Mouse (Mus musculus) forebrain, embryonic 12.5 days (tissue): ENCODE measurements at regions not wholly inside any gene's neighbourhood (a gene's known extent, or its start where the extent isn't known, plus 50 kb on each side); places are given as distances from the start of the nearest gene placed in this dataset.

ENCODE experiments used
- ATAC-seq: fragments of 200-750 bp; cut with Nextera tagmentation; 2 replicates; pipeline ENCODE4 v1.8.0; 2017; ENCODE audit warnings: moderate TSS enrichment; ENCODE audit not compliant: low FRiP score
- H3K27ac ChIP-seq: fragments of 300-500 bp; sonication (generic); 2 replicates; pipeline ENCODE4 v1.5.1; 2016; ENCODE audit warnings: mild to moderate bottlenecking
- H3K27me3 ChIP-seq: fragments of 300-500 bp; sonication (generic); 2 replicates; pipeline ENCODE4 v1.6.1; 2016; ENCODE audit warnings: mild to moderate bottlenecking
- H3K36me3 ChIP-seq: fragments of 300-500 bp; sonication (generic); replicated peaks from 2 replicates; pipeline ENCODE4 v1.6.1; 2016; ENCODE audit warnings: mild to moderate bottlenecking
- H3K4me1 ChIP-seq: fragments of 300-500 bp; sonication (generic); 2 replicates; pipeline ENCODE4 v1.6.1; 2016
- H3K4me2 ChIP-seq: fragments of 300-500 bp; sonication (generic); 2 replicates; pipeline ENCODE4 v1.6.1; 2016; ENCODE audit warnings: mild to moderate bottlenecking, moderate library complexity
- H3K4me3 ChIP-seq: fragments of 300-500 bp; sonication (generic); replicated peaks from 2 replicates; pipeline ENCODE4 v1.5.1; 2016; ENCODE audit warnings: mild to moderate bottlenecking
- H3K9ac ChIP-seq: fragments of 300-500 bp; sonication (generic); 2 replicates; pipeline ENCODE4 v1.6.1; 2016; ENCODE audit warnings: mild to moderate bottlenecking
- H3K9me3 ChIP-seq: fragments of 300-500 bp; sonication (generic); 2 replicates; pipeline ENCODE4 v1.6.1; 2016
- WGBS: fragments of 180-500 bp; shearing (Covaris S2); methylation state at CpG from one replicate; pipeline ENCODE4 v1.1.7; 2016; 5-methylcytosine and 5-hydroxymethylcytosine counted together

DNA sequence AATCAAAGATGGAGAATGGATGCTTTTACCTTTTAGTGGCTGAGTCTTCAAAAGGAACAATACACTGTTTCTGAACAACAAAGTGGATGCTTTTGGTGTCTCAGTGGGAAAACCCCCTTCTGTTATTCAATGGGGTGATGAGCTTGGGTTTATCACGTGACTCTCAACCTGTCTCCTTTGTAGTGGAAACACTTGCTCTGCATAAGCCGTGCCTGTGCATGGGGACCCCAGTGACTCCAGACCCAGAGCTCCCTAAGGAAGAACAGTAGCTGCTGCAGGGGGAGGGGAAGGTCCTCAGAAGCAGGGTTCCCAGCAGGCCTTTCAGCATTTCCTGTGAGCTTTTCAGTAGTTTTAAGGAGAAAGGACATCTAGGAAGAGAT lies 83.9 kb upstream of the Ankrd50 start:
- Histone ChIP-seq H3K4me1 (peaks cover 34% of the 10 kb centered on the region), H3K4me3 (no peak overlapping the region), H3K9ac (no peak overlapping the region), H3K27me3 (no peaks in the 10 kb centered on the region), H3K36me3 (no peaks in the 10 kb centered on the region), H3K27ac (0 out of 2 replicates have a peak overlapping the region, but pooled peaks have one; percentile 46), H3K4me2 (no peak overlapping the region), H3K9me3 (no peaks in the 10 kb centered on the region)
- ATAC-seq: peak; percentile 58
- WGBS: 3% methylated on average over 2 of the region's 2 CpGs

DNA sequence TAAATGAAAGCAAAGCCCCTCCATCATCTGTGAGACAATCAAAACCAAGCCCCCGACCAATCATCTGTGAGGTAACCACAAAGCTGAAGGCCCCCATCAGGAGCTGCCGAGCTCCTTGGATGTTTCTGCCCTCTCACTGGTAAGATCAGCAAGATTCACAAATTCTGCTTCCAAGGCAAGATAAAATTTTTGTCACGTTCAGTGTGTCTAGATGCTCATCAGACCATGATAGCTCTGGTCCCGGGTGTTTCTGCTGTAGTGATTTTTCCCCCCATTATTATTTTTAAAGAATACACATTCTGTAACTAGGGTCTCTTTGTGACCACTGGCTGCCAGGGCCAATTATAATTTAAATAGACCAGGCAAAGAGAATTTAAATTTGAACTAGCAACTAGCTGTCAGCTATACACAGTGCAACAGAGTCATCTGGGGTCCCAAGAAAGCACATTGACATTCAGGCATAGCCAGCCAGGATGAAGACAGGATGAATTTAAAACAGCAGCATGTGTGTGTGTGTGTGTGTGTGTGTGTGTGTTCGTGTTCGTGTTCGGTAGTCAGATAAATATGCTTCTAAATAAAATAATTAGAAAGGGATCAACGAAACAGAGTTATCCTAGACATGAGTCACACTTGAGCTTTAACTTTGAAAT lies 83.4 kb upstream of the Ankrd50 start:
- peak overlapping the region; percentile 46 for H3K27ac ChIP-seq
- H3K4me1 ChIP-seq: peaks cover 34% of the 10 kb centered on the region
- 27% methylated on average over 8 of the region's 8 CpGs for WGBS
- H3K4me2 ChIP-seq: no peak overlapping the region
- H3K9ac ChIP-seq: no peak overlapping the region
- H3K9me3 ChIP-seq: no peaks in the 10 kb centered on the region
- H3K27me3 ChIP-seq: no peaks in the 10 kb centered on the region
- peak; percentile 71 for ATAC-seq
- H3K36me3 ChIP-seq: no peaks in the 10 kb centered on the region
- no peak overlapping the region for H3K4me3 ChIP-seq

DNA sequence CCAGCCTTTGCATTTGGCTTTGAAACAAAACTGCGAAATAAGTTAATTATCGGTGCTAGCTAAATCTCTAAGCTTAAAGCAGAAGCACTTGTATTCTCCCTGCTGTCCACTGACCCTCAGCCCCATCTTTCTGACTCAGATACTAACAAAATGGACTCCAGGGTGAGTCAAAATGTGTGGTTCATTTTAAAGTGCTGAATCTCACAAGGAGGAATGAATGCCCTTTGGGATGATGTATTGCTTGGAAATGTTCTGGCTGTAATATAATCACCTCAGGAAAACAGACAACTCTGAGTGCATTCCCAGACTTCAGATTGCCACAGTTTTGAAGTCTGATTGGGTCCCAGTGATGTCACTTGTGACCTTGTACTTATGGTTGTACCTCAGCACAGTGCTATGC lies 81.9 kb upstream of the Ankrd50 start:
- peaks cover 34% of the 10 kb centered on the region for H3K4me1 ChIP-seq
- 87% methylated on average over 2 of the region's 2 CpGs for WGBS
- H3K36me3 ChIP-seq: no peaks in the 10 kb centered on the region
- H3K9ac ChIP-seq: no peak overlapping the region
- no peak for ATAC-seq
- H3K4me3 ChIP-seq: no peak overlapping the region
- no peak overlapping the region for H3K27ac ChIP-seq
- H3K27me3 ChIP-seq: no peaks in the 10 kb centered on the region
- no peaks in the 10 kb centered on the region for H3K9me3 ChIP-seq
- H3K4me2 ChIP-seq: no peak overlapping the region

DNA sequence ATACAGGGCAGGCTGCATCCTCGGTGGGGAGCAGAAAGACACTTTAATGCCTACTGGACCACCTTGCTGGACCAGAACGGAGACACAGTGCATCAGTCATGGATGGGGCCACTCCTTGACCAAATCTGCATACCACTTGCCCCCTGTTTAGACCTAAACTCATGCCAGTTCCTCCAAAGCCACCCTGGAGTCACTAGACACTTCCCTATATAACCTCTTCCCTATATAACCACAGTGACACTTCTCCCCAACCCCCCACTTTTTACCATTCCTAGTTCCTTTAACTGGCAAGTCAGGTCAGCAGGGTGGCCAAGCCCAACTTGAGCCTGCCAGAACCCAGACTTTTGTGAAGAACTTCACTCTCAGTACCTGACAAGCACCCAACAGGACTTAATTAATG lies 80.2 kb upstream of the Ankrd50 start:
- Histone ChIP-seq H3K4me2 (no peak overlapping the region), H3K27me3 (no peaks in the 10 kb centered on the region), H3K27ac (no peak overlapping the region), H3K9ac (no peak overlapping the region), H3K4me1 (peaks cover 34% of the 10 kb centered on the region), H3K9me3 (no peaks in the 10 kb centered on the region), H3K4me3 (no peak overlapping the region), H3K36me3 (no peaks in the 10 kb centered on the region)
- 18% methylated on average over 2 of the region's 2 CpGs for WGBS
- ATAC-seq: no peak

DNA sequence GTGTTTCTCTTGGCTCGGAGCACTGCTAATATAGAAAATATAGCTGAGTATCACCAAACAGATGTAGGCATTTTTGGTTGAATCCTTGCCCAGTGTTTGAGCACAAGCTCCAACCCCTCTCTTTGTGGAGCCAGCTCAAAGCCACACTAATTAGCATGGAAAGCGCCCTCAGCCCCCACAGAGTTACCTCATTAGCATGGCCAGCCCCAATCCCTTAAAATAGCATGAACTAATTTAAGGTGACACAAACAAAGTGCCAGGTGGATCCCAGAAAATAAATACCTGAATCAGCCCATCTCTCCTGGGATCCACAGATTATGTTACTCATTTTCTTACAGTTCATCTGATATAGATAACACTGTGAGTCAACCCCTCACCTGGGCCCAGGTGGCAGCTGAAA lies 79.7 kb upstream of the Ankrd50 start:
- H3K27ac ChIP-seq: no peak overlapping the region
- H3K4me3 ChIP-seq: no peak overlapping the region
- peak; percentile 58; the same call in 1 of the 2 replicates for ATAC-seq
- H3K9me3 ChIP-seq: no peaks in the 10 kb centered on the region
- no peak overlapping the region for H3K9ac ChIP-seq
- no peak overlapping the region for H3K4me2 ChIP-seq
- peaks cover 34% of the 10 kb centered on the region for H3K4me1 ChIP-seq
- 0% methylated on average over 1 of the region's 2 CpGs for WGBS
- no peaks in the 10 kb centered on the region for H3K27me3 ChIP-seq
- no peaks in the 10 kb centered on the region for H3K36me3 ChIP-seq

DNA sequence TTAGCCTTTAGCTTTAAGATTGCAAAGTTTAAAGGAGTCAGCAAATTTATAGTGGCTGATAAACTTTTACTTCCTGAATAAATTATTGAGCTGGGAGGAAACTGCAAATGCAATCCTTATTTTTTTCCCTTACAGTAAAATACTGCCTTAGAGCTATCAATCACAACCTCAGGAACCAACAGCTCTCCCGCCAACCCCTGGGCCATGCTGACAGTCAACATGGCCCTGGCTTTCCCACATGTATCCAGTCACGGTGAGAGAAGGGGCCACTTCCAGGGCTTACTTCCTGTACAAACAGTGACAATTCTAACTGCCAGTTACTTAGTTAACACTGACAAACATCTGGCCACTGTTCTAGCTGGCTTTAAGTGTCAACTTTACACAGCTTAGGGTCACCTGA lies 76.5 kb upstream of the Ankrd50 start:
- H3K4me2 ChIP-seq: no peak overlapping the region
- H3K27ac ChIP-seq: no peak overlapping the region
- H3K27me3 ChIP-seq: no peaks in the 10 kb centered on the region
- WGBS: 80% methylated on average over 2 of the region's 2 CpGs
- no peak overlapping the region for H3K4me3 ChIP-seq
- no peaks in the 10 kb centered on the region for H3K9me3 ChIP-seq
- no peaks in the 10 kb centered on the region for H3K36me3 ChIP-seq
- ATAC-seq: no peak
- H3K4me1 ChIP-seq: peaks cover 13% of the 10 kb centered on the region
- no peak overlapping the region for H3K9ac ChIP-seq

DNA sequence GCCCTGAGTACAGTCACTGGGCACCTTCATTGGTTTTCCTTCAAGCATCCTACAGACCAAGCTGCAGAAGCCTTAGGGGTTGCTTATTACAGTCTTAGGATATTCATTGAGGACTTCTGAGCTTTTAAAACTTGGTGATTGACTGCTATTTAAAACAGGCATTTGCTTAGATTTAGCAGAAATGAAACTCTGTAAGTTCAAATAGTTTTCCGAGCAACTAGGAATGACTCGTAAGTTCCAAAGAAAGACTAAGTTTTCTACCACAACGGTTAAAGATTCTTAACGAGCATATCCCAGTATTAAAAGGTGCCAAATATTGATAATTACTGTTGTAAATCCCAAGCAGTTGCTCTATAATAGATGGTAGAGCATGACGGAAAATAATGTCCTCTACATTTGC lies 71.3 kb upstream of the Ankrd50 start:
- Histone ChIP-seq H3K4me1 (peaks cover 17% of the 10 kb centered on the region), H3K4me2 (no peak overlapping the region), H3K9ac (no peak overlapping the region), H3K4me3 (no peak overlapping the region), H3K36me3 (no peaks in the 10 kb centered on the region), H3K27ac (no peak overlapping the region), H3K9me3 (no peaks in the 10 kb centered on the region), H3K27me3 (no peaks in the 10 kb centered on the region)
- no peak for ATAC-seq
- WGBS: 86% methylated on average over 5 of the region's 5 CpGs

DNA sequence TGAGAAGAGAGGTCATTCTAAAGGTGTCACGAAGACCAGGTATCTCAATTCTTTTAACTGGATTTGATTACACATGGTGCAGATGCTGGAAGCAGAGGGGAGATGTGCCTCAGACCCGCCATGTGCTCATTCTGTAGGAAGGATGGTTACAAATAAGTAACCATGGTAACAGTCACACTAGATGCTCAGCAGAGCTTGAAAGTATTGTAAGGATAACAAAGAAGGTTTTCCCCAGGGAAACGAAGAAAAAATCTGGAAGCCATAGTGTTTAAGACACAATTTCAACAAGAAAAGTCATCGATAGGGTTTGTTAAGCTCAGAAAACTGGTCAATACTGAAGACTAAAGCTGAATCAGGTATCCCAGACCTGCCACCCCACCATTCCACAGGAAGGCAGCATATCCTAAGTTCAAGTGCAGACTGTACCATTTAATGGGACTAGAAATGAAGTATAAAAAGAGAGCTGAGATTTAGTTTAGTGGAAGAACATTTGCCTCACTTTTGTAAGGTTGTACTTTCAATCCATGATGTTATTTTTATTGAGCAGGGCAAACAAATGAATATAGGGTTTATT lies 68.9 kb upstream of the Ankrd50 start:
- no peaks in the 10 kb centered on the region for H3K9me3 ChIP-seq
- peaks cover 17% of the 10 kb centered on the region for H3K4me1 ChIP-seq
- no peak overlapping the region for H3K9ac ChIP-seq
- H3K27ac ChIP-seq: peak overlapping the region; percentile 51; the same call in 1 of the 2 replicates
- H3K4me2 ChIP-seq: no peak overlapping the region
- H3K4me3 ChIP-seq: no peak overlapping the region
- H3K36me3 ChIP-seq: no peaks in the 10 kb centered on the region
- no peaks in the 10 kb centered on the region for H3K27me3 ChIP-seq
- WGBS: 21% methylated on average over 4 of the region's 4 CpGs
- peak; percentile 84 for ATAC-seq

DNA sequence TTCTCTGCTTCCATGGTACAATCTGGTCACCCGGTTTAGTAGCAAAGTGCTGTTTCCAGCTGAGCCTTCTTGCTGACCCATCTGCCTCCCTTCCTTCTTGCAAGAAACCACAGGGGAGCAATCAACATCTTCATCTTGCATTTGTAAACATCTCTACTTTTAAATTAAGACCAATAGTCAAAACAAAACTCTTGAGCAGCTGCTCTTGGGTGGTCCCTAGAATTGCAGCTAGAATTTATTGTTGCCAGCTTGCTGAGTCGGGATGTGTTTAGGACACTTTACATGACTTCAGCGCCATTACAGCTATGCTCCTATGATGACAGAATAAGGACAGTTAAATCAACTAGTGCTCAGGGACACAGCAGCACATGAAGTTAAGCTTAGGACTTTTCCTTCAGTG lies 62.4 kb upstream of the Ankrd50 start:
- no peak overlapping the region for H3K4me3 ChIP-seq
- H3K36me3 ChIP-seq: no peaks in the 10 kb centered on the region
- no peak overlapping the region for H3K9ac ChIP-seq
- H3K27ac ChIP-seq: no peak overlapping the region
- H3K4me2 ChIP-seq: no peak overlapping the region
- ATAC-seq: no peak
- H3K9me3 ChIP-seq: no peaks in the 10 kb centered on the region
- WGBS: 81% methylated on average over 3 of the region's 3 CpGs
- no peaks in the 10 kb centered on the region for H3K4me1 ChIP-seq
- H3K27me3 ChIP-seq: no peaks in the 10 kb centered on the region

DNA sequence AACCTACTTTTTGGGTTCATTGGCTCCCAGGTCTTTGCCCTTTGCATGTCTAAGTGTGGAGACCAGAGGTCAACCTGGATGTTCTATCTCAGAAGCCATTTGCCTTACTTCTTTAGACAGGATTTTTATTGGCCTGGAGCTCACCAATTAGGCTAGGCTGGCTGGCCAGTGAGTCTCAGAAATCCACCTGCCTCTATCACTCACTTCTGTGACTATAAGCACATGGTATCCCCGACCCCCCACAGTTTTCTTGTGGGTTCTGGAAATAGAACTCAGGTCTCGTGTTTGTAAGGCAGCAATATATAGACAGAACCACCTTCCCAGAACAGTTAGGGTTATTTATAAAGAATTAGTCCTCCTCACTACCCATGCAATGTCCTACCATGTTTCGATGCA lies 60.9 kb upstream of the Ankrd50 start:
- 82% methylated on average over 3 of the region's 3 CpGs for WGBS
- no peak overlapping the region for H3K27ac ChIP-seq
- no peaks in the 10 kb centered on the region for H3K27me3 ChIP-seq
- H3K4me1 ChIP-seq: no peaks in the 10 kb centered on the region
- no peaks in the 10 kb centered on the region for H3K9me3 ChIP-seq
- no peak overlapping the region for H3K4me3 ChIP-seq
- H3K36me3 ChIP-seq: no peaks in the 10 kb centered on the region
- no peak overlapping the region for H3K4me2 ChIP-seq
- no peak for ATAC-seq
- no peak overlapping the region for H3K9ac ChIP-seq

DNA sequence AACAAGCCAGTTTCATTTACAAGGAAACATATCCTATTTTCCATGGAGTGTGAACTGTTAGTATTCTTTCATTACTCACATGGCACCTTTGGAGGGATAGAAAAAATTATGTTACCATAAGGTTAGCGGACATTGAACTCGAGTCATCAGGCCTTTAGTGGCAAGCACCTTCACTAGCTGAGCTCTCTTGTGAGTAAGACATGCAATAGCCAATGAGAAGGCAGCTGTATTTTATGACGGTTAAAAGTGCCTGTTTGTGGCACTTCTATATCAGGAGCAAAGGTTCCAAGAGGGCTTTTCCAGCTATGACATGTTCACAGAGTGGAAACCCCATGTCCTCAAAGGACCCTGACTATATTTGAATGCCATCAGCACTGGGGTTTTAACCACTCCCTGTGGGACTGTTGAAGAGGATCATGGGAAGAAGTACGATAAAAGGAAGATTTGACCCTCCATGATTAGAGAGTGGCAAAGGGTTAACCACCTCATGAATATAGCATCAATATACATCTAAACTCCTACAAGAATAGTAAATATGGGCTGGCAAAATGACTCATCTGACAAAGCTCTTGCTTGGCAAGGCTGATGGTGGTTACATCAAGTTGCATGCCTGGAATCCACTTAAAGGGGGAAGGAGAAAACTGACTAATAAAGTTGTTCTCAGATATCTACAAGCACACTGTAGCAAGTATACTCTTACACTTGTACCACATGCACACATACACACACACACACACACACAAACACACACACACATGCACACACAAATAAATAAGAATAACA lies 60.3 kb upstream of the Ankrd50 start:
- 88% methylated on average over 4 of the region's 4 CpGs for WGBS
- no peak overlapping the region for H3K4me2 ChIP-seq
- H3K27ac ChIP-seq: no peak overlapping the region
- H3K4me3 ChIP-seq: no peak overlapping the region
- no peaks in the 10 kb centered on the region for H3K27me3 ChIP-seq
- ATAC-seq: no peak
- no peaks in the 10 kb centered on the region for H3K4me1 ChIP-seq
- H3K36me3 ChIP-seq: no peaks in the 10 kb centered on the region
- H3K9ac ChIP-seq: no peak overlapping the region
- no peaks in the 10 kb centered on the region for H3K9me3 ChIP-seq

DNA sequence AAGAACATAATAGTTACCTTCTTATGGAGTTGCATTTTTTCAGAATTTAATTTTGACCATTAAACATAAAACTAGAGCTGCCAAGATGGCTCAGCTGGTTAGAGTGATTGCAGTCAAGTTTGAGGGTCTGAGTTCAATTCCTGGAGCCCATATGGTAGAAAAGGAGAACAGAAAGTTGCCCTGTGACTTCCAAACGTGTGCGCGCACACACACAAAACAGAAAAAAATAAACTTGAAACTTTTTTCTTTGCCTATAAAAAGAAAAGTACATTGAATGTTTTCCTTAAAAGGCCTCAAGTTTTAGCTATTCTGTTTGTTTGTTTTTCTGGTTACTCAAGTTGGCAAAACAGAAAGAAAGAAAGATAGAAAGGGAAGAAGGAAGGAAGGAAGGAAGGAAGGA lies 59.2 kb upstream of the Ankrd50 start:
- WGBS: 97% methylated on average over 3 of the region's 3 CpGs
- Histone ChIP-seq H3K4me3 (no peak overlapping the region), H3K36me3 (no peaks in the 10 kb centered on the region), H3K4me2 (no peak overlapping the region), H3K9me3 (no peaks in the 10 kb centered on the region), H3K9ac (no peak overlapping the region), H3K27me3 (no peaks in the 10 kb centered on the region), H3K4me1 (no peaks in the 10 kb centered on the region), H3K27ac (no peak overlapping the region)
- no peak for ATAC-seq

DNA sequence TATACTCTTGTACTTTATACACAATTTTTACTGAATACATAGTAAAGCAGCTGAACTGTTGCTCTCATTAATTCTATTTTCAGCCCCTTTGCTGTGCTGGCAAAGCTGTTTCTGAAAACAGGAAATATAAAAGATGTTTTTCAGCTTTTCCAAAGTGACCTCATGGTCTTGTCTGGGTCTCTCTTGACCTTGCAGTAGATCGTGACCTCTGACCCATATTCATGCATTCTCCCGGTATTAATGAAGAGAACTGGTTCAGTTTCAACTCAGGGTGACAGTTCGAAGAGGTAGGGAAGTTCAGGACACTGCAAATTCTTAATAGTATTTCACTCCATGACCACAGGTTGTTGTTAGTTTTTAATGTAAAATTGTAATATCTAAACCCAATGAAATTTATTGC lies 56.7 kb upstream of the Ankrd50 start:
- Histone ChIP-seq H3K4me1 (no peaks in the 10 kb centered on the region), H3K27ac (no peak overlapping the region), H3K27me3 (no peaks in the 10 kb centered on the region), H3K4me3 (no peak overlapping the region), H3K4me2 (no peak overlapping the region), H3K9me3 (no peaks in the 10 kb centered on the region), H3K9ac (no peak overlapping the region), H3K36me3 (no peaks in the 10 kb centered on the region)
- no peak for ATAC-seq
- WGBS: 82% methylated on average over 3 of the region's 3 CpGs
